Mouse (Mus musculus) E14TG2a.4 (cell line): ENCODE data around the gene Clpb.

ENCODE experiments used
- H3K27me3 ChIP-seq: 2 replicates; pipeline ENCODE4 v1.6.1; 2014; ENCODE audit warnings: low read length, control low read depth; ENCODE audit not compliant: insufficient read depth
- H3K36me3 ChIP-seq: 2 replicates; pipeline ENCODE4 v1.6.1; 2014; ENCODE audit warnings: low read length, control low read depth; ENCODE audit not compliant: insufficient read depth
- H3K4me1 ChIP-seq: replicated peaks from 2 replicates; pipeline ENCODE4 v1.6.1; 2014; ENCODE audit warnings: low read depth, low read length, control low read depth
- H3K4me3 ChIP-seq: replicated peaks from 2 replicates; pipeline ENCODE4 v1.5.1; 2014; ENCODE audit warnings: mild to moderate bottlenecking, low read length
- H3K9me3 ChIP-seq: 2 replicates; pipeline ENCODE4 v1.6.1; 2014; ENCODE audit warnings: low read length, control low read depth
- CTCF ChIP-seq: conservative IDR thresholded peaks from 2 replicates; pipeline ENCODE4 v1.5.1; 2014; ENCODE audit warnings: low read length
- NANOG ChIP-seq: IDR thresholded peaks from 2 replicates; pipeline ENCODE4 v1.6.1; 2014; ENCODE audit warnings: borderline replicate concordance, low read length, mixed read lengths
- POU5F1 ChIP-seq: IDR thresholded peaks from 2 replicates; pipeline ENCODE4 v1.6.1; 2014; ENCODE audit warnings: low read length, borderline replicate concordance

Gene Clpb

DNA sequence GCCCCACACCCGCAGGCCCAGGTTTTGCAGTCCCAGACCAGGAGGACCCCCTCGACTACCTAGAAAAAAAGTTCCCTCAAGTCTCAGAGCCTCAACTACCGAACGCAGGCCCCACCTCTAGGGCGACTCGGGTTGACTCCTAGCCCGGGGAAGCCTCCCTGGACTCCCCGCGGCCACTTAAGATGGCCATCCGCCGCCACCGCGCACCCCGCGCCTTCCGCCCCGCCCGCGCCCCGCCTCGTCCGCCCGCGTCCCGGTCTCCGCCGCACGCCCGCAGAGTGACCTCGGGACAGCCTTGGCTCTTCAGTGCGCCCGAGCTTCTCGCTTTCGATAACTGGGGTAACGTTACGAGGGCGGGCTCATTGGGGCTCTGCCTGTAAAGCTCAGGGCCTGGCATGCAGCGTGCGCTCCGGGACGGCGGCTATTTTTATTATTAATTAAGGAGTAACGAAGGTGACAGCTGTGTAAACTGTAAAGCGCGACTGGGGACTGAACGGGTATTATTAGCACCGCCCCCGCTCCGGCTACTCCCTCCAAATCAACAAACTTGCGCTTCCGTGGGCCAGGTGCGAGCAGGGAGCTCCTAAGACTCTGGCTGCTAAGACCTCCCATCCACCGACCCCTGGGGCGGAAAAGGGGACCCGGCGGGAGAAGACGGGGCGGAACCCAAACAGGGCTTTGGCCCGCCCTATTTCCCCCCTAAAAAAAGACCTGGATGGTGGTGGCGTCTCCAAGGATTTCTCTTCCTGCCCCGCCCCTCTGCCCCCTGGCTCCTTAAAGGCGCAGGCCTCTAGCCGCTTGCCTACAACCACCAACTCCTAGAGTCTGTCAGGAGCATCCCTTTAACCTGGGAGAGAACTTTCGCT lies 174.4 kb downstream of the Clpb start, which contains the start of gene Inppl1:
Inppl1 (minus strand) TSS at position 624 of the 866 bp plus-strand sequence.
- Histone ChIP-seq H3K36me3 (peaks cover 45% of the 10 kb centered on the region), H3K9me3 (no peaks in the 10 kb centered on the region), H3K27me3 (no peaks in the 10 kb centered on the region), H3K4me1 (peaks cover 66% of the 10 kb centered on the region), H3K4me3 (peak within 1 kb of the TSS; percentile 91)
- no peak for TF ChIP-seq NANOG

GRCm38 (mm10) chr7:101844186-101844585 lies 180.8 kb downstream of the Clpb start:
- no peaks in the 10 kb centered on the region for H3K9me3 ChIP-seq
- TF ChIP-seq CTCF: no peak
- TF ChIP-seq POU5F1: no peak
- TF ChIP-seq NANOG: no peak
- peaks cover 33% of the 10 kb centered on the region for H3K4me1 ChIP-seq
- H3K4me3 ChIP-seq: no peak overlapping the region
- H3K36me3 ChIP-seq: peaks cover 20% of the 10 kb centered on the region
- H3K27me3 ChIP-seq: no peaks in the 10 kb centered on the region
